Mouse (Mus musculus) gastrocnemius, postnatal 25 days (tissue): Measurements from ENCODE around the gene Rad51b. TPM values are rescaled to one million over a fixed set of nuclear protein-coding genes. Genes with fewer than 3 reads are reported as not detected.
"Not testable (repeated sequence)": the region's sequence is repeated elsewhere in the genome, so short reads cannot be mapped to it uniquely, and the experiment has no call there.

ENCODE experiments used
- DNase-seq: peaks from one replicate; pipeline ENCODE4 v3.0.0; 2022
- long read RNA-seq, 2 experiments: library from polyadenylated mRNA; stranded (forward); transcript quantifications; one replicate each; pipeline ENCODE4 v2.0.0; 2021
- total RNA-seq, 2 experiments: library from RNA; stranded (reverse); gene quantifications; 1 replicate in 1 of 2; 2 replicates in 1 of 2; pipeline ENCODE4 v1.2.3; 2021

Gene Rad51b
- total RNA-seq = under 1 TPM in 1 of 2 experiments, not detected in 1; 0.13 TPM
- long read RNA-seq, experiment 1 = 0 reads
- long read RNA-seq, experiment 2 = 0 reads

DNA sequence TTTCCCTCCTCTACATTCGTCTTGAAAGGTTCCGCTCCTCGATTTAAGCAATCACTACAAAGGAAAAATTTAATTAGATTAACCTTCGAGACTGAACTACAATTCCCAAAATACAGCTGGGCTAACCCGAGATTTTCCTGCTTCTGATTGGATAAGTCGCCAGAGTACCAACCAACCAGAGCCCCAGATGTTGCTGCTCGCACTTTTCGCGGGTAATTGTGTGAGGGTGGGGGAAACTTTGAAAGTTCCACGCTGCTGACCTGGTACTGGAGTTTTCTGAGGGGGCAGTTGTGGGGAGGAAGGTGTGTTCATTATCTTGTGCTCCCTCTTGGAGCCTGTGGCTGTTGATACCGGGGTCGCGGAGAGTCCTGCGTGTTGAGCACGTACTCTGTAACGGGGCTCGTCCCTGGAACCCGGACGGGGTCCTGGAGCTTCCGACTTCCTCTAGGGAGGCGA, at the start of gene Rad51b:
Rad51b (plus strand) TSS at position 162 of the 456 bp plus-strand sequence.
- DNase-seq = peak; percentile 75

DNA sequence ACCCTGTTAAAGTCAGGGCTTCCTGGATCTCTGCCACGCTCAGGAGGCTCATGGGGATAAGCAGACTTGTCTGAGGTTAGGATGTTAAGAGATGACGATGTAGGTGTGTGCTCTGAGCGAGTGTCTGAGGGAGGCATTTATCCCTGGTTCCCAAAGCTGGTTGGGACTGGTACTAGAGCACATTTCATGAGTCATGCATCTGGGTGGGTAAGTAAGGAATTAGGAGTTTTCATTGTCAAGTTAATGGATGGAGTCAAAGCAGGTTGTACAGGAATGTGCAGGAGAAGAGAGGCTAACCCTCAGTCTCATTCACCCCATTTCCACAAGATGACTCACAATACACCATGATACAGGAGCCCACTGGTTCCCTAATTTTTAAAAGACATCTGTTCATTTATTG, 49.0 kb upstream of the Rad51b start:
- DNase-seq = no peak

- no peak for DNase-seq
These were observed 43.6 kb upstream of the Rad51b start for GRCm38 (mm10) chr12:79253294-79254053.

DNA sequence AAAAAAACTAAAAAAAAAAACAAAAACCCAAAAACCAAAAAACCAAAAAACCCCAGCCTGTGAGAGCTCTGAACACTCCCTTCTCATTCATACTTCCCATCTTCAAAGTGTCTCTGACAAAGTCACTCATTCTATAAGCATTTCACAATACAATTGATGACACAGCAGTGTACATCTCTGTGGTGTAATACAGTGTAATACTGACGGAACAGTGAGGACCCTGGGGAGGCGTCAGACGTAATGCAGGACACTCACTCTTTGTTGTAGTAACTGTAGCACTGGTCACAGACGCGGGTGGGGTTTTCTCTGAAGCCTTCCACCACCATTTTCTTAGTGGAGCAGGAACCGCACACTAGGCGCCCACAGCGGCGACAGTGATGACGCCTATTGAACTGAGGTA, 42.1 kb upstream of the Rad51b start:
- no peak for DNase-seq

DNA sequence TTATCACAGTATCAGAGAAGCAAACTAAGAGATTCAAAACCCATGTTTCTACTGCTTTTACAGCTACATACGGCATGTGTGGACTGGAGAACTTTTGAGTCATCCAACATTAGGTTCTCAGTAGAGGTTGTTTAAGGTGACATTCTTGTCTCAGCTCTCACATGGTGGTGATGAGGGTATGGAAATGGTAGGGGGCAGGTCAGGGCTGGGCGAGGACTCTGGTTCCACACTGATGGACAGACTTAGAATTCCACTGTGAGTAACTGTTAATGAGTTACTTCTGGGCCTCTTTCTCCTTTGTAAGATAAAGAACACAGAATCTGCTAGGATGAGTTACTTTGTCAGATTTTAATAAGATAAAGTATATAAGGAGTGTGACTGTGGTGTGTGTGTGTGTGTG, 36.9 kb upstream of the Rad51b start:
- no peak for DNase-seq

GRCm38 (mm10) chr12:79261035-79261434, 36.0 kb upstream of the Rad51b start:
- DNase-seq = no peak

DNA sequence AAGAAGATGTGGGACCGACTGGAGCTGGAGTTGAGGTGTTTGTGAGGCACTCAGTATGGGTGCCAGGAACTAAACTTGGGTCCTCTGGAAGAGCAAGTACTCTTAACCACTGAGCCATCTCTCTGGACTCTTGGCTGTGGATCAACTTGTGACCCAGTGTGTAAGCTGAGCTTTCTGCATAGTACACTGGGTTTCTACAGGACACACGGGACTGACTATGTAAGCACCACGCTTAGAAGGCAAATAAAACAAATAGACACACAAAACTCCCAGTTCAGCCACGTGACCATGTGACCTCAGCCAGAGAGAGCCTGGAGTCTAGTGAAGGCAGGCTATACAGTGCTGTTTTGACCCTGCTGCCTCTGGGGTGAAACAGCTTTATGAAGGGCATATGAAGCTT, 24.5 kb upstream of the Rad51b start:
- no peak for DNase-seq

- no peak for DNase-seq
These were observed 17.5 kb upstream of the Rad51b start for GRCm38 (mm10) chr12:79279513-79280115.

- no peak for DNase-seq
These were observed 14.5 kb upstream of the Rad51b start for GRCm38 (mm10) chr12:79282595-79282994.

- DNase-seq = no peak
These were observed 4.2 kb upstream of the Rad51b start for GRCm38 (mm10) chr12:79292874-79293273.

DNA sequence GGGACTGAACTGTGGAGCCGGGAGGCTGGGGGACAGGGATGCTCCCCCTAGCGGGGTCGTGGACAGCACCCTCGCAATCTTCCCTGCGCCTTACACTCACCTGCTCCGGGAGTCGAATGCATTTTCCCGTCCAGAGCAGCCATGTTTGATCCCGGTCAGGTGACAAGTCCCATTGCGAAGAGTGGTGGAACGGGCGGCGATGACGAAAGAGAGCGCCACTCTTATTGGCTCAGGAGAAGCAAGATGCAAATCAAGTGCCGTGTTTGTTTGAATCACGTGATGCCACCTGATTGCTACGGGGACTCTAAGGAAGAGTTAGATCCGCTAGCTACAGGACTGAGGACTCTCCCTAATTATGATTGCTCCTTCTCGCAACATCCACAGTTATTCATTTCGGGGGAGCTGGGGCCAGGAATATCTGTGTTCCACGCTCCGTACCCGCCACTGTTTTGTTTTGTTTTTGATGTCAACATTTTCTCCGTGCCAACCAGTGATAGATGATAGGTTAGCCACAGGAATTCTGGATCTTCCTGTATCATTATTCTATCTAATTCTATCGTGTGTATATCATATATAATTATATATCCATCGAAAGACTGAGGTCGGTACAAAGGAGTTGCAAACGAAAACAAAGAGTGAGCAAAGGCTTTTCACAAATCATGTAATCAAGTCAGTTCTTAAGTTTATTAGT, 811 bp upstream of the Rad51b start, which contains the start of gene Zfyve26:
Zfyve26 (minus strand) TSS at position 179 of the 691 bp plus-strand sequence.
- peak; percentile 92 for DNase-seq

- no peak for DNase-seq
These were observed 978 bp downstream of the Rad51b start for GRCm38 (mm10) chr12:79297884-79298636.

DNA sequence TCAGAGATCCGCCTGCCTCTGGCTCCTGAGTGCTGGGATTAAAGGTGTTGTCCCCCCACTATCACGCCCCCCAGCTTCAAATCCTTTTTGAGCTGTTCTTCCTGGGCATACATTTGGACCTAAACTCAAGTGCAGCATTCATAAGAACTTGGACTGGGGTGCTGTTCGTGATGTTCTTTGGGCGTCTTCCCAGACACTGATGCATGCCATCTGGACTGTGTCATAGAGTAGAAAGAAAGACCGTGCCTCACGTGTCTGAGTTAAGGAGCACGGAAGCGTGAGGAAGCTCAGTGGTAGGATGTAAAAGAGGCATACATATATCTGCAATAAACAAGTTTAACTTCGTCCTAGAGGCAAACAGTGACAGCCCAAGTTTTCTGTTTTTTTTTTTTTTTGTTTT, 4.7 kb downstream of the Rad51b start:
- DNase-seq = no peak

- no peak for DNase-seq
These were observed 8.0 kb downstream of the Rad51b start for GRCm38 (mm10) chr12:79305131-79305530.

DNA sequence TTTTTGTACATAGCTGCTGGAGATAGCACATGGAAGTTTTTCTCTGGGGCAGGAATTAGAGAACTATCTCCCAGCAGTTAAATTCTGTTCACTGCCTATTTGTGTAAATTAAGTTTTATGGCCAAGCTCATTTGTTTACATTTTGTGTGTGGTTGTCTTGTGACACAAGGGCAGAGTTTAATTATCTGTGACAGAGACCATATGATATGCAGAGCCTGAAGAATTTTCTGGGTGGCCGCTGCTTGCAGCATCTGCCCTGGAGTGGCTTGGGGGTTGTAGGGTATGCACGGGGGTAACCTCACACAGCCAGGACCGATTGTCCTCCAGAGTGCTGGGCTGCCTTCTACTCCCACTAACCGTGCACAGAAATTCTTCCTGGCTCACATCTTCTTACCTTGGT, 8.9 kb downstream of the Rad51b start:
- no peak for DNase-seq

DNA sequence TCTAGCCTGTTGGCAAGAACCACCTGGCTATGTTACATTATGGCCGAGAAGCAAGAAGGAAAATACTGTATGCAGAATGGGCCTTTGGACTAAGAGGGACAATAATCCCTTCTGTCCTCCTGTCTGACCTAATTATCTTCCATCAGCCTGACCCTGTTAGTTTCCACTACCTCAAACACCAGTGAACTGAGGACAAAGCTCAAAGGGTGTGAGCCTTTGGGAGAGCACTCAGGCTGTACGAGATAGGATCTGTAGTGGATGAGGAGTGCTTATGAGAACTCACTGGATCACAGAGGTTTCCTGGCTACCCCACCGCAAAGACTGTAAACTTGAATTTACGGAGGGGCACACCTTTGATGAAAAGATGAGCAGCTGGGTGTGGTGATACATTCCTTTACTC, 16.6 kb downstream of the Rad51b start:
- no peak for DNase-seq

- no peak for DNase-seq
These were observed 20.3 kb downstream of the Rad51b start for GRCm38 (mm10) chr12:79317339-79317738.

GRCm38 (mm10) chr12:79320895-79321294, 23.8 kb downstream of the Rad51b start:
- no peak for DNase-seq

DNA sequence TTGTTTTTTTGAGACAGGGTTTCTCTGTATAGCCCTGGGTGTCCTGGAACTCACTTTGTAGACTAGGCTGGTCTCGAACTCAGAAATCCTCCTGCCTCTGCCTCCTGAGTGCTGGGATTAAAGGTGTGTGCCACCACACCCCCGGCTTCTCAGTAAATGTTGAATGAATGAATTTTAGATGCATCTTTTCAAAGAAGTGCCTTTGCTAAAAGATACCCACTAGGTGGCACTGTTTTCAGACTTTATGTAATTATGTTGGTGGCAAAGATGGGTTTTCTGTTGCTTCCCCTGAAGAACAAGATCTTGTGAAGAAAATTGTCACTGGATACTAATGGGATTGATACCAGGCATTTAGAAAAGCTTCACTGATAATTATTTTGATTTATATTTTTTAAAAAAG, 25.5 kb downstream of the Rad51b start:
- not testable (repeated sequence) for DNase-seq

GRCm38 (mm10) chr12:79326236-79326635, 29.2 kb downstream of the Rad51b start:
- no peak for DNase-seq

DNA sequence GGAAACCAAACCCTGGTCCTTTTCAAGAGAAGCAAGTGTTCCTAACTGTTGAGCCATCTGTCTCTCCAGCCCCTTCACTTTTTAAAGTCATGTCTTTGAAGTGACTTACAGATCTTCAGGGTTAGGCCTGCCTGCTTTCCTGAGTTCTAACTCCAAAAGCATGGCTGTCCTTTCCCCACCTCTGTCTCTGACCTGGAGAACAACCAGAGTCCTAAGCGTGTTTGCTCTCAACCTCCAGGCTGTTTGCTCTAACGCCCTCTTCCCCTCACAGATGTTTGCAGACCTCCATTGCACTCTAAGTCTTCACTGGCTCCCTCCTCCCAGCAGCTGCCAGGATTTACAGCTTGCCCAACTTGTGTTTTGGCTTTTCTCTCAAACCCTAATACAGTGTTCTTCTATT, 29.7 kb downstream of the Rad51b start:
- no peak for DNase-seq

DNA sequence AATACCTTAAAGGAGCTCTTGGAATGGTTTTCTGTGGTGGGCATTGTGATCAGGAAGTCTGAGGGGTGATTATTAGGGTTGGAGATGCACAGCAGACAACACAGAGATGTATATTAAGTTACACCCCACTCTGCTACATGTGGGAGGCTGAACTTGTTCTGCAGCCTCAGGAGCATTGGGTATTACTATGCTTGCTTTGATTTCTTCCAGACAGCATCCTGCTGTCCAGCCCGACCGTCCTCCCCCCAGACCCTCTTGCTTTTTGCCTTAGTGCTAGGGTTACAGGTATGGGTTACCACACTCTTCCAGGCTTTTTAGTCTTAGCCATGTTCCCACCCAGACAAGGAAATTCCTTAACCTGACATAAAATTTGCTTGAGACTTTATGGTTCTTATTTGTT, 30.8 kb downstream of the Rad51b start:
- no peak for DNase-seq
